Mouse (Mus musculus) midbrain, embryonic 16.5 days (tissue): Measurements from ENCODE around the gene Epx. TPM values are rescaled to one million over a fixed set of nuclear protein-coding genes. Genes with fewer than 3 reads are reported as not detected.
A peak's percentile ranks its signal among the peaks of the same experiment; 100 is the strongest.
"Not testable (repeated sequence)": the region's sequence is repeated elsewhere in the genome, so short reads cannot be mapped to it uniquely, and the experiment has no call there.

Source experiments
- ATAC-seq: fragments of 200-750 bp; cut with Nextera tagmentation; 2 replicates; pipeline ENCODE4 v1.8.0; 2017; ENCODE audit warnings: moderate TSS enrichment
- H3K27ac ChIP-seq: fragments of 300-500 bp; sonication (generic); 2 replicates; pipeline ENCODE4 v1.5.1; 2014; ENCODE audit warnings: mild to moderate bottlenecking, low read length, mixed read lengths
- H3K27me3 ChIP-seq: fragments of 300-500 bp; sonication (generic); 2 replicates; pipeline ENCODE4 v1.6.1; 2014; ENCODE audit warnings: low read depth, low read length, mixed read lengths; ENCODE audit not compliant: control insufficient read depth, insufficient read depth
- H3K36me3 ChIP-seq: fragments of 300-500 bp; sonication (generic); 2 replicates; pipeline ENCODE4 v1.6.1; 2014; ENCODE audit warnings: mild to moderate bottlenecking, low read length, moderate library complexity, mixed read lengths; ENCODE audit not compliant: control insufficient read depth, insufficient read depth
- H3K4me1 ChIP-seq: fragments of 300-500 bp; sonication (generic); 2 replicates; pipeline ENCODE4 v1.6.1; 2014; ENCODE audit warnings: mild to moderate bottlenecking, low read length, mixed read lengths; ENCODE audit not compliant: control insufficient read depth, insufficient read depth
- H3K4me2 ChIP-seq: fragments of 300-500 bp; sonication (generic); 2 replicates; pipeline ENCODE4 v1.6.1; 2014; ENCODE audit warnings: mild to moderate bottlenecking, low read length, mixed read lengths
- H3K4me3 ChIP-seq: fragments of 300-500 bp; sonication (generic); 2 replicates; pipeline ENCODE4 v1.5.1; 2014; ENCODE audit warnings: low read depth, mild to moderate bottlenecking, low read length, moderate library complexity, mixed read lengths
- H3K9ac ChIP-seq: fragments of 300-500 bp; sonication (generic); 2 replicates; pipeline ENCODE4 v1.6.1; 2014; ENCODE audit warnings: low read depth, low read length, mixed read lengths
- H3K9me3 ChIP-seq: fragments of 300-500 bp; sonication (generic); replicated peaks from 2 replicates; pipeline ENCODE4 v1.6.1; 2014; ENCODE audit warnings: mild to moderate bottlenecking, low read length, mixed read lengths; ENCODE audit not compliant: control insufficient read depth, poor library complexity, severe bottlenecking
- WGBS: fragments of 180-500 bp; shearing (Covaris S2); extraction: QIAGEN DNeasy Blood & Tissue Kit; methylation state at CpG from one replicate; pipeline ENCODE4 v1.1.7; 2014; 5-methylcytosine and 5-hydroxymethylcytosine counted together
- polyA plus RNA-seq: library from polyadenylated mRNA; unstranded; fragments of >200 nt; fragmentation: Nextera tagmentation; extraction: Ambion mirVana; gene quantifications from 2 replicates; pipeline ENCODE4 v1.2.1, GENCODE M21; 2015

Gene Epx
- polyA plus RNA-seq, 1 experiment from 2014 or later = 0.57 TPM

DNA sequence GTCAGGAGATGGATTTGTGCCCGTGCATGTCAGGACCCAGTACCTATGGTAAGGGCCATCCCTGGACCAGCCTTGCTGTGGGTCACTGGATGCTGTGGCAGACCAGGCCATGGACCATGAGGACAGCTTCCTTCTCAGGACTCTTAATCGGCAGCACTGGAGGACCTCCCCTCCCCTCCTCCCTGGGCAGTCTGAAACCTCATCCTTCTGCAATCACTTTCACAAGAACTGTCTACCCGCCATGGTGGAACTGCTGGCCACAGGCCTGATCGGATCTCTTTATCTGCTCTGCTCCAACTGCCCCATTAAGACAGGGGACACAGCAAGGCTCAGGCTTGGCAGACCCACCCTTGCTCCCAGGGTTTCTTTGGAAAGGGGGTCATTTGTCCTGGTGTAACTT lies 6.4 kb upstream of the Epx start:
- Histone ChIP-seq H3K36me3 (no peaks in the 10 kb centered on the region), H3K4me3 (no peak overlapping the region), H3K4me1 (no peaks in the 10 kb centered on the region), H3K27ac (no peak overlapping the region), H3K4me2 (no peak overlapping the region), H3K27me3 (no peaks in the 10 kb centered on the region), H3K9me3 (no peaks in the 10 kb centered on the region), H3K9ac (no peak overlapping the region)
- no peak for ATAC-seq
- WGBS = 71% methylated on average over 4 of the region's 4 CpGs

DNA sequence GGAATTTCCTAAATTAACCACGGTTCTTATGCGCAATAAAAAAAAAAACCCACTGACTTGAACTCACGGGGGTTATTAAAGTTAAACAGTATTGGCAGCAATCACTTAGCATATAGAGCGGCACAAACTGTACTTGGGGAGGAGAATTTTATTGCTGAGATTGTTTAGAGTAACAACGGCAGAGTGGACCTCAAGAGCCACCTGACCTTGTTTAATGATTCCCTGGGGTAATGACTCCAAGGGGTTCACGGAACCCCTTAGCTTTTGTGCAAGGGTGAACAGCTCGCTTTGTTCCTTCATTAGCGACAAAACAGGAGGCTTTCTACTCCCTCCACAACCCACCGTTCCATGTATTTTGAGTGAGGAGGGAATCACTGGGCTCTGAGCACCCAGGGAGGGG lies 4.5 kb upstream of the Epx start:
- H3K9me3 ChIP-seq = no peaks in the 10 kb centered on the region
- WGBS = 69% methylated on average over 9 of the region's 9 CpGs
- no peak overlapping the region for H3K4me2 ChIP-seq
- no peaks in the 10 kb centered on the region for H3K36me3 ChIP-seq
- H3K4me3 ChIP-seq = no peak overlapping the region
- no peak overlapping the region for H3K9ac ChIP-seq
- H3K4me1 ChIP-seq = no peaks in the 10 kb centered on the region
- no peak for ATAC-seq
- H3K27me3 ChIP-seq = no peaks in the 10 kb centered on the region
- H3K27ac ChIP-seq = no peak overlapping the region

DNA sequence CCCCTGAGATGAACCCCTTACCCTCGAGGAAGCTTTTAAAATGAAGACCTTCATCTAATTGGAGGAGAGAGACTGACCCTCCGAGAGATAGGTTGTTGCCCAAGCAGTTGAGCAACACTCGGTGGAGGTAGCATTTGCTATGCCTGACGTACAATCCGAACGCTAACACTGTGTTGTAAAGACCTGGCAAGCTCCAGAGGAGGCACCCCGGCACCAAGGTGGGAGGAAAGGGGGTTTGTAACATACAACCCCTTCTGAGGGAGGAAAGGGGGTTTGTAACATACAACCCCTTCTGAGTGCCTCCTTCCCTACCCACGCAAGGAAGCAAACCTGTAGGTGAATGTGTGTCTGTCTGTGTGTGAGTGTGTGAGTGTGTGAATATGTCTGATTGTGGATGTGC lies 3.6 kb downstream of the Epx start:
- 38% methylated on average over 8 of the region's 8 CpGs for WGBS
- Histone ChIP-seq H3K9ac (no peak overlapping the region), H3K27ac (no peak overlapping the region), H3K4me1 (no peaks in the 10 kb centered on the region), H3K36me3 (no peaks in the 10 kb centered on the region), H3K9me3 (no peaks in the 10 kb centered on the region), H3K4me3 (no peak overlapping the region), H3K27me3 (no peaks in the 10 kb centered on the region), H3K4me2 (no peak overlapping the region)
- no peak for ATAC-seq

DNA sequence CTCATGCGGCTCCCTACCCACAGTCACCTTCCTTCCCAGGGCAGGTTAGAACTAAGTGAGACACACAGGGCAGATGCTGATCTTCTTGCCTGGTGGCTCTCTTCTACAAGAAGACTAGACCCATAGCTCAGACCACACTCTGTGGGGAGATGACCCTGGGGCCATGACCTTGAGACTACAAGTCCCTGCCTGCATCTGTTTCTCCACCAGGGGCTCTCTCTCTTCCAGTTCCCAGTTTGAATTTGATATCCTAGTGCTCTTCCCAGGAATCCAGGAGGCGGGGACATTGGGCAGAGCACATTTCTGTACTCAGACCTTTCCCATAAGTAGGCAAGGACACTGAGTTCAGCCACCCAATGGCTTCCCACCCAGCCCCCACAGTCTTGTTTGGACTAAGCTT lies 5.2 kb downstream of the Epx start:
- Histone ChIP-seq H3K4me3 (no peak overlapping the region), H3K4me2 (no peak overlapping the region), H3K27me3 (no peaks in the 10 kb centered on the region), H3K9ac (no peak overlapping the region), H3K4me1 (no peaks in the 10 kb centered on the region), H3K9me3 (no peaks in the 10 kb centered on the region), H3K36me3 (no peaks in the 10 kb centered on the region), H3K27ac (no peak overlapping the region)
- ATAC-seq = no peak
- 74% methylated on average over 2 of the region's 2 CpGs for WGBS

DNA sequence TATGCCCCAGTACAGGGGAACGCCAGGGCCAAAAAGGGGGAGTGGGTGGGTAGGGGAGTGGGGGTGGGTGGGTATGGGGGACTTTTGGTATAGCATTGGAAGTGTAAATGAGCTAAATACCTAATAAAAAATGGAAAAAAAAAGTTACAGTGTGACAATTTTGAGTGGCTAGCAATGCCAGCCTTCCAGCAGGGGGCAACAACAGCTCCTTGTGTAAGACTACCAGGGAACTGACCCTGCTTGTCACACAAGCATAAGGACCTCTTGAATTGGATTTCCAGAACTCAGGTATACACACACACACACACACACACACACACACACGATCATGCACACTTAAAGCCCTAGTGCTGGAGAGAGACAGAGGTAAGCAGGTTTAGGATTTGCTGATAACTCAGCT lies 8.4 kb downstream of the Epx start:
- not testable (repeated sequence) for H3K4me2 ChIP-seq, ATAC-seq, H3K4me1 ChIP-seq, H3K9ac ChIP-seq, H3K27ac ChIP-seq, H3K9me3 ChIP-seq, H3K4me3 ChIP-seq, H3K36me3 ChIP-seq, H3K27me3 ChIP-seq
- WGBS = 88% methylated on average over 1 of the region's 2 CpGs

DNA sequence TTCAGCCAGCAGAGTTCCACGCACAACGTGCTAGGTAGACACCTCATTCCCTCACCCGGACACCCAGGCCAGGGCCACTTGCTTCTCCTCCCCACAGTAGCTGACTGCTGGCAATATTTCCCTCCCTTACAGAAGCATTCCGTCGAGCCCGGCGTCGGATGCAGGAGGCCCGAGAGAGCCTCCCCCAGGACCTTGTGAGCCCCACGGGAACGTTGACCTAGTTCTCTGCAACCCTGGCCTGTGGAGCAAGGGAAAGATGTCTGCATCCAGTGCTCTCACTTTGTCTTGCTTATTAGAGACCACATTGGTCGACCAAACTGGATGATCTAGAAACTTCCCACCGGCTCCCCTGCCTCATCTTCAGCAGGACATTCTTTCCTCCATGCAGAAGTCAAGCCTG lies 12.5 kb downstream of the Epx start:
- no peak overlapping the region for H3K9ac ChIP-seq
- no peaks in the 10 kb centered on the region for H3K9me3 ChIP-seq
- 95% methylated on average over 13 of the region's 13 CpGs for WGBS
- H3K36me3 ChIP-seq = no peaks in the 10 kb centered on the region
- ATAC-seq = no peak
- H3K27ac ChIP-seq = no peak overlapping the region
- H3K4me2 ChIP-seq = no peak overlapping the region
- no peaks in the 10 kb centered on the region for H3K27me3 ChIP-seq
- no peaks in the 10 kb centered on the region for H3K4me1 ChIP-seq
- H3K4me3 ChIP-seq = no peak overlapping the region

DNA sequence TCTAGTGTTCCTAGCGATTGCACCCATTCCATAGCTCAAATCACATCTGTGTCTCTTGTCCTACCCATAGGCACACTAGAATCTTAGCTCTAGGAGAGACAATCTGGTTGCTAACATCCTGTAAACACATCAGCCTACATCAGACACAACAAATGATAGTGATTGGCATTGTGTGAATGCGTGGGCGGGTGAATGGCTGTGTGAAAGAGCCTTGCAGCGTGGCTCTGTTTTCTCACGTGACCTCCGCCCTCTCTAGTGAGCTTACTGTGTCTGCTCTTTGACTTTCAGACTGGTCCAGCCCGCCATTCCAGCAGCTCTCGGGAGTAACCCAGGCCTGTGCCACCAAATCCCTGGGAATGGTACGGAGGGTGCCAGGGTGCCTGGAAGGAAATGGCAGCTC lies 14.9 kb downstream of the Epx start:
- Histone ChIP-seq H3K9ac (no peak overlapping the region), H3K27me3 (no peaks in the 10 kb centered on the region), H3K9me3 (no peaks in the 10 kb centered on the region), H3K4me2 (no peak overlapping the region), H3K4me1 (no peaks in the 10 kb centered on the region), H3K27ac (no peak overlapping the region), H3K36me3 (no peaks in the 10 kb centered on the region), H3K4me3 (no peak overlapping the region)
- WGBS = 73% methylated on average over 9 of the region's 9 CpGs
- ATAC-seq = no peak

DNA sequence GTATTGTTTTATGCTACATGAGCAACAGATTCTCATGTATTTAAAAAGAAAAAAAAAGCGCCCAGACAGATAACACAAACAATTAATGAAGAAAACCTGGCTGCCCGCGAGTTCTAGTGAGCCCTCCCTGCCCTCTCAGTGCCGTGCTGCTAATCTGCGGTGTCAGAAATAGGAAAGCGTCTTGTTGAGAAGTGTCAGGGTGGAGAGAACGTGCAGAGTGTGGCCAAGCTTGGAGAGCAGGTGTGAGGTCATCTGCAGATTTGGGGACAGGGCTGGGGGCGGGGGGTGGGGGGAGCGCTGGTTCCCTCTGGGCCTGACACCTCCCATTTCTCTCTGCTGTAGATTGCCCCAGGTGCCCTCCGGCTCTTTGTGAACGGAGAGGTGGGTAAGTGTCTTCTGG lies 16.1 kb downstream of the Epx start:
- Histone ChIP-seq H3K27me3 (no peaks in the 10 kb centered on the region), H3K27ac (no peak overlapping the region), H3K36me3 (no peaks in the 10 kb centered on the region), H3K9me3 (no peaks in the 10 kb centered on the region), H3K9ac (no peak overlapping the region), H3K4me3 (no peak overlapping the region), H3K4me2 (no peak overlapping the region), H3K4me1 (no peaks in the 10 kb centered on the region)
- WGBS = 90% methylated on average over 11 of the region's 11 CpGs
- ATAC-seq = no peak

DNA sequence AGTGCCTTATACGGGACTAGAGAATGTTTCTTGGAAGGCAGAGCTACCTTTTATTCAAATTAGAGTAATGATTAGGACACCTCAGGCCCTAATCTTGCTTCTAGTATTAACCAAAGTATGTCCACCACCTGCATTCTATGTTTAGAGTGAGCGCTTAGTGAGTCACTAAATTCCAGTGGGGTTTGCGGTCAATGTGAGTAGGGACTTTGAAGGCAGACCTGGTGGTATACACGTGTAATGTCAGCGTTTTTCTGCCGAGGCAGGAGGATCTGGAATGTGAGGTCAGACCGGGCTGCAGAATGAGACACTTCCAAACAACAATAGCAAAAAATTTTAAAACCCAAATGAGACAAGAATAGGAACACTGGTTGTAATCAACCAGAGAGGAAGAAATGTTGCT lies 20.8 kb downstream of the Epx start:
- no peak overlapping the region for H3K4me3 ChIP-seq
- no peaks in the 10 kb centered on the region for H3K27me3 ChIP-seq
- no peak overlapping the region for H3K27ac ChIP-seq
- WGBS = 89% methylated on average over 7 of the region's 7 CpGs
- no peaks in the 10 kb centered on the region for H3K9me3 ChIP-seq
- H3K4me2 ChIP-seq = no peak overlapping the region
- peaks cover 7% of the 10 kb centered on the region for H3K4me1 ChIP-seq
- no peak overlapping the region for H3K9ac ChIP-seq
- no peaks in the 10 kb centered on the region for H3K36me3 ChIP-seq
- no peak for ATAC-seq

DNA sequence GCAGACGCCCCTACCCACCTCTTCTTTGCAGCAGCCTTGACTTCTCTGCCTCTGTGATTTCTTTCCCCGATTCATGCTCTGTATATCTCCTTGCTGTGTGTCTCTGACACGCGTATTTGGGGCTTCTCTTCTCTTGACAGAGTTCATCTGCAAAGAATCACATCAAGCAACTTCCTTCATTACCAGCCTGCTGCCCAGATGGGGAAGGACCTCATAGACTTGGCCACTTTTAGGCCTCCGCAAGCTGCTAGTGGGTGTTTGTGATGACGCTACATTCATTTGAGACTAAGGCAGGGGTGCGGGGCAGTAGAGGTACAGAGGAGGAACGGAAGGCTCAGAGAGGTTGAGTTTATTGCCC lies 21.8 kb downstream of the Epx start:
- no peaks in the 10 kb centered on the region for H3K9me3 ChIP-seq
- no peaks in the 10 kb centered on the region for H3K36me3 ChIP-seq
- ATAC-seq = peak; percentile 22; the same call in 1 of the 2 replicates
- 25% methylated on average over 8 of the region's 8 CpGs for WGBS
- H3K9ac ChIP-seq = peak overlapping the region; percentile 62
- H3K4me3 ChIP-seq = peak overlapping the region; percentile 66
- H3K4me1 ChIP-seq = peaks cover 7% of the 10 kb centered on the region
- peak overlapping the region; percentile 83 for H3K27ac ChIP-seq
- peak overlapping the region; percentile 86 for H3K4me2 ChIP-seq
- no peaks in the 10 kb centered on the region for H3K27me3 ChIP-seq
